Mouse (Mus musculus) spleen, adult 2 months (tissue): ENCODE results near the gene Rgr.

Experiments used
- CTCF ChIP-seq: fragments of 200-500 bp; IDR thresholded peaks from 2 replicates; pipeline ENCODE4 v1.5.1; 2011; ENCODE audit warnings: mild to moderate bottlenecking, inconsistent platforms; ENCODE audit not compliant: insufficient read depth, insufficient read length, insufficient replicate concordance; ENCODE audit errors: extremely low read depth
- POLR2A ChIP-seq: fragments of 200-500 bp; IDR thresholded peaks from 2 replicates; pipeline ENCODE4 v1.6.1; 2011; ENCODE audit warnings: low read depth, low read length, inconsistent platforms

GRCm38 (mm10) chr14:37013644-37014043, 35.1 kb downstream of the Rgr start:
- no peak for TF ChIP-seq CTCF
- TF ChIP-seq POLR2A = no peak
